Mouse (Mus musculus) left cerebral cortex, postnatal 25 days (tissue): ENCODE results near the gene Trpc3. TPM values are rescaled to one million over a fixed set of nuclear protein-coding genes. Genes with fewer than 3 reads are reported as not detected.
"Not testable (repeated sequence)": the region's sequence is repeated elsewhere in the genome, so short reads cannot be mapped to it uniquely, and the experiment has no call there.

ENCODE experiments used
- DNase-seq, 2 experiments: peaks; one replicate each; pipeline ENCODE4 v3.0.0; 2022; ENCODE audit warnings: low spot score in 2 of 2, mixed read lengths in 1 of 2
- intact Hi-C: fragments of 180-260 bp; cut with DNase I; formaldehyde crosslinking; loops from one replicate; pipeline ENCODE4 v1.15.1; 2025
- total RNA-seq, 2 experiments: library from RNA; stranded (reverse); gene quantifications; 2 replicates each; pipeline ENCODE4 v1.2.3; 2021

Trpc3 gene
- total RNA-seq = 10 to 100 TPM; 19.8 to 23.0 TPM

DNA sequence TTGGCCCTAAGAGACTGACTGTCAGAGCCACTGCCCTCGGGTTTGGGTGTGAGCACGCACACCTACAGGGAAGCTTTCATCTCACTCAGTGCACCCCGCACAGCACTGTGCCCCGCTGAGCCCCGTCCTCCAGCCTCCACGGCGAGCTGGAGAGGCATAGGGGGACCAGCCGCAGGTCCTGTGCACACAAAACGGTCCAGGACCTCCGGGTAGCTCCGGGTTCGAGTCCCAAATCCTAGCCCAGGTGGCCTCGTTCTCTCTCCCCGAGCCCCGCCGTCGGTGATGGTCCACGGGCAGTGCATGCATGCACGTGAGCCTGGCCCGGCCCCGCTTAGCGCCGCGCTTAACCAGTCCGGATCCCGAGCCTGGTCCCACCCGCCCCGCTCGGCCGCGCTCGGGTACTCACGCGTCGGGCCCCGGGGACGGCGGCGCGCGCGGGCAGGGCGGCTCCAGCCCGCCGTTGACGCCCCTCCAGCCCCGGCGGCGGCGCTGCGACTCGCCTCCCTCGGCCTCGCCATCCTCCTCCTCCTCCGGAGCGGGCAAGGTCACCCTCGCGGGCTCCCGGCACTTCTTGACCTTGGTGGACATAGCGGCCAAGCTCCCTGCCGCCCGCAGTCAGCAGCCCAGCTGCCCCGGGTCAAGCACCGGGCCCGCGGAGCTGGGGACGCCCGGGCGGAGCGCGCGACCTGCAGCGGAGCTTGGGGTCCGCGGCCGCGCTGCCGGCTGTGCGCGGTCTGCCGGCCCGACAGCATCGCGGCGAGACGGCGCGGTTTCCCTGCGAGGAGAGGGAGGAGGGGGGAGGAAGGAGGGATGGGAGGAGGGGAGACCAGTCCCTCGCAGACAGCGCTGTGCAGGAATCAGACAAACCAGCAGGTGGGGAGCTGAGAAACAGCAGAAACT is at the start of gene Trpc3:
Gene Trpc3 (minus strand): TSS at position 776 of the 900 bp plus-strand sequence.
- DNase-seq = peak; percentile 44 to 56
- intact Hi-C loops = loop anchor here (5.0 kb wide), 2 partner anchors 43 to 153 kb away; no protein-coding TSS in a partner anchor

DNA sequence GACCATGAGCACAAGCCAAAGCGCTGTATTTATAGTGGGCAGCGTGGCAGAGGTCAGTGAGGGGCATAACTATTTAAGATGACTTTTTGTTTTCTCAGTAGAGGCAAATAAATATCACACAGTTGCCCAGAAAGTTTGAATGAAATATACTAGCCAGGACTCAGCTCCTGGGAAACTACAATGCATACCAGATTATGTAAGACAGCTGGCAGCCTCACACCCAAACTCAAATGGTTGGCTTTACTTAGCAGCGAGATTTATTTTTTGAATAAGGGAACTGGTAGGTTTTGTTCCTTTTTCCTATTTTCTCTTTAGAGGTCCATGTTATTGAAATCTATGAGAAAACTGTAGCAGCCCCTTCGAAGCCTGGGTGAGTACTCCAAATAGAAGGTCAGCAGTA is 48.1 kb upstream of the Trpc3 start:
- peak; percentile 30 to 81 for DNase-seq
- intact Hi-C loops = loop anchor here (10.0 kb wide), 1 partner anchor 203 kb away; no protein-coding TSS in a partner anchor

DNA sequence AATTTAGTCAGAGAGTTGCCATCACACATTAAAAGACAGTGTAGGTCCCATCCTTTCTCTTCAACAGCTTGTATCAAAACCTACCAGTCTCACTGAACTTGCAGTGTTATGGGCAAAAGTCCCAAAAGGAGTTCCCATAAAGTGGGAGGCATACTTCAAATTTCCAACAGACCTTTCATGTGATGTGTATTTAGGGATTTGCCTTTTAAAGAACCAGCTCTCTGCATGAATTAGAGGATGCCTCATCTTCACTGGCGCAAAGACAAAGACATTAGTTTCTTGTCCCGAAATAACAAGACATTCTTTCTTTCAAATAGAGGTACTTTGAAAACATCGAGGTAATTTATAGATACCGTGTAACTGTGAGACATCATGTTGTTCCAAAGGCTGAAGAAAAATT is 43.1 kb upstream of the Trpc3 start:
- peak in 1 of 2 experiments; percentile 92 for DNase-seq

DNA sequence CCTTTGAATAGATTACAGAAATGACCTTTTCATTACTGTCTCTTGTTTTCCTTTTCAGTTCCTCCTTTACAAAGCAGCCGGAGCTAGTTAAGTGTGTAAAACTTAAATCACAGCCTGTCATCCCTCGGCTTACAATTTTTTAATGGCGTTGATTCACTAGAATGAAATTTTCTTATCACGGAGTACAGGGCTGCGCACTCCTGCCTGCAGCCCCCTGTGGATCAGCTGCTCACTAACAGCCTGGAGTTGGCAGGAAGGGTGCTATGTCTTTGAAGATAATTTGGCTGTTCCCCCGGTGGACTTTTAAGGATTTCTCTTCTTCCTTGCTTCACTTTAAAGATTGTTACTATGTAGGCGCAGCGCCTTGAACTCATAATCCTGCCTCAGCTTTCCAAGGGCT is 36.6 kb upstream of the Trpc3 start:
- DNase-seq = no peak
- intact Hi-C loops = no loop called here

More for the DNA sequence above, 43.1 kb upstream of the Trpc3 start:
- intact Hi-C loops = loop anchor here (5.0 to 10.0 kb wide), 3 partner anchors 46 to 198 kb away; no protein-coding TSS in a partner anchor

DNA sequence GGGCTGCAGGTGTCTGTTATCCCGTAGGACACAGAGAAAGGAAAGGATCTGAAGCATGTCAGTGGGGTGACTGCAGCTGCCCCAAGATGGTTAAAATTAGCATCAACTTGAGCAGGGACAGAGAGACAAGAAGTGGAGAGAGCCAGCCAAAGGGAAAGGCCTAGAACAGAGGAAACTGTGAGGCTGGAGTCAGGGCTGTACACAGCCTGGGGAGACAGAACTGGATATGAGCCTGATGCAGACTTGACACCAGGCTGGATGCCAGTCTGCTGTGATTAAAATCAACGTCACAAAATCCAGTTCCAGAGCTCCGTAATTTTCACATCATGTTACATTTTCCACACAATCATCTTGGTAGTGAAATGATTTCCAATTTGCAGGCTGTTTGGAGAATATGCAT is 31.9 kb upstream of the Trpc3 start:
- intact Hi-C loops = no loop called here
- DNase-seq = no peak

DNA sequence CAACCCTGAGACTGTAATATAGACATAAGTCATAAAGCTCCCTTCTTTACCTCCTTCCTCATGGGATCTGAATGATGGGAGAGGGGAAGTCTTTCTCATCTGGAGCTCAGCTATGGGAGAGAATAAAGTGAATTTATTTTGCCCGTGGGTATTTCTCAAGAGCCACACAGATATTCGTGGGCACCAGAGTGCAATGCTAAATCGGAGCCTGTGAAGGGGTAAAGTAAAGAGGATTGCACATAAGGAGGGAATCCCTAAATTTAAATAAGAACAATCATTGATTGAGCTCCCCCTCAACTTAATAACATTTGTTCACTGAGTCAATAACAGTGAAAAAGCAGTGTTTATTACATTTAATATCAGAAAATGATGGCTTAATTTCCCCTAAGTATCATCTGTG is 19.6 kb upstream of the Trpc3 start:
- intact Hi-C loops = no loop called here
- DNase-seq = no peak

DNA sequence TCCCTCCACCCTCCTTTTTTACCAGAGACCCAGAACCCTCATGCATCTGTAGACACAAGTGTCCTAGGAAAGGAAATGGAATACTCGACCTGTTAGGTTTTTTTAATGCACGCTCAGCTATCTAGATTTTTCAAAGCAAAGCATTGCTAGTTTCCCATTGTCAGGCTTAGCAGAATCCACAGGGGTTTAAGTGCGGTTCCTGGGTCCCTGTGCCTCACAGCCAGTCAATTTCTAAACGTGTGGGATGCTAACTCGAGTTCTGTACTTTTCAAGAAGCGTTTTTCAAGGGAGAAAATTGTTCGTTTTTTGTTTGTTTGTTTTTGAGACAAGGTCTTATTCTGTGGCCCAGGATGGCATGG is 304 bp upstream of the Trpc3 start:
- intact Hi-C loops = no loop called here
- no peak for DNase-seq

DNA sequence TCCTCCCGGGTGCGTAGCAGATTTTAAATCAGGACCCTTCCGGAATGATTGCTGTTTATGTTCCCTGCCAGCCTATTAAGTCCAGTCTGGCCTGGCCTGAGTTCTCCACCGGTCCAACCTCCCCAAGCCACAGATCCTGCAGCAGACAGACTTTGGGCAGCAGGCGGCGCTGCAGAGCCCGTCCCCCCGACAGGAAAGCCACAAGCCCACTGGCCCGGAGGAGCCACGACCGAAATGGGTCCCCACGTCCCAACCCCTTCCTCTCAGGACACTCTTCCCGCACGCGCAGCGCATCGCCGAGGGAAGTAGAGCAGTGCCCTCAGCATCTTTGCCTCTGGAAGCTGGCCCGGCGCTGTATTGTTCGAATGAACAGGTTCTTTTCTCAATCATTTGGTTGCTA is 1.1 kb downstream of the Trpc3 start:
- DNase-seq = peak; percentile 45 to 53
- intact Hi-C loops = loop anchor here (5.0 kb wide), 2 partner anchors 43 to 153 kb away; no protein-coding TSS in a partner anchor

DNA sequence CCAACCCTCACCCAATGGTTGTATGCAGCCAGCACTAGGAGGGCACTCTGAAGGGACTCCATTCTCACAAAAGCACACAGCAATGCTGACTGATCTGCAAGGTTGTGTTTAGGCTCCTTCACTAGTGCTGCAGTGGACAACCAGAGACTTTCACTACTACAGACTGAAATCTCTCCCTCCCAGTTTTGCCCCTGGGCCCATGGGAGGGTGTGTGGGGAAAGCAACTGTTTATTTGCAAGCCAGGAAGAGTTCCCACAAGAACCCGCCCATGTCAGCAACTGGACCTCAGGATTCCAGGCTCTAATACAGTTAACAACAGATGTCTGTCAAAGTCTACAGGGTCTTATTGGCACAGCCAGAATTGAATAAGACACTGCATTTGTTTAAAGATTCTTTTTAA is 14.1 kb downstream of the Trpc3 start:
- DNase-seq = no peak
- intact Hi-C loops = no loop called here

DNA sequence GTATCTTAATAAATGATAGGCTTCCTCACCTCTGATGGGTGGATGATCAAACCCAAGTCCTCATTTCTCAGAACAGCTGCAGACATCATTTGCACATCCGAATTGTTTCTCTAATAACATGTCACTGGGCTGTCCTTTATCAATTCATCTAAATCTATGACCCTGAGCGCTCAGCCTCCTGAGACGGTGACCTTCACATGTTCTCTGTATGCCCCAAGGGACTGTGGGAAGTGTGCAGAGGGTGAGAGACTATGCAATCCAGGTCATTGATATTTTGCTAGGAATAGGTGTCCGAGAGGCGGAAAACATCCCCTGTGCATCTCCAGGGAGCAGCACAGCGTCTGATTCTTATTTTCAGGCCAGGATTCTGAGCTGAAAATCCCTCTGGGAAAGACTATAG is 22.2 kb downstream of the Trpc3 start:
- intact Hi-C loops = no loop called here
- DNase-seq = no peak

DNA sequence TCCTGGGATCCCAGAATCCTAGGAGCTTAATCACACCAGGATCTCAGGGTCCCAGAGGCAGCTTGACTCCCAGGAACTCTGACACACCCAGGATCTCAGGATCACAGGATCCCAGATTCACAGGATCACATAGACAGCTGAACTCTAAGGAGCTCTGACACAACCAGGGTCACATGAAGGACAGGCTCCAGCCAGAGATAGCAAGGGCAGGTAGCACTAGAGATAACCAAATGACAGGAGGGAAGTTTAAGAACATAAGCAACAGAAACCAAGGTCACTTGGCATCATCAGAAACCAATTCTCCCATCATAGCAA is 44.8 kb downstream of the Trpc3 start:
- intact Hi-C loops, DNase-seq: not testable (repeated sequence)

DNA sequence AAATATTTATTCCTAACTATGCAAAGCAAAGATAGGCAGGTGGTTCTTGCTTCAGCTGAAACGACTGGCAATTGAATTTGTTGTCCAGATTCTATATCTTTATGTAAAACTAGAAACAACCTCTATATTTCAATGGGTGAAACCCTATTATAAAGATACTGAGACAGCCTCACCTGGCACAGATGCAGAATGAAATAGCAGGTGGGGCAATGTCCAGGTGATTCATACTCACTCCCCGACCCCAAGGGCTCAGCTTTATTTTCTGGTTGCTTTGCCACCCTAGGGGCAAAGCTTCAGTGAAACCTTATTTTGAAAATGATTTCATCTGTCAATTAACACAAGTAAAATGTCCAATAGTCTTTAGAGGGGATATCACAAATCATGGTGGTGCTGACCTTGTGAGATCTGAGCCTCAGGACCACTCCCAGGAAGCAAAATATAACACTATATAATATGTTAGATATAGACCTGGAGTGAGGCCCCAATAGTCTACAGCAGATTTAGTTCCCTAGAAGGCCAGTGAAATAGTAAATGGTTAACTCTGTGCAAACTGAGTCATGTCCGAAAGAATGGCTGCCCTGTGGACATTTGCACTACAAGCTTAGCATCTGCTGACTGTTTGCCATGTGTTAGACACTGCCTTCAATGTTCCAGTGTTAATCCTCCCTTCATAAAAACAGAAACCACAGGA is 45.3 kb downstream of the Trpc3 start:
- intact Hi-C loops = loop anchor here (5.0 kb wide), 1 partner anchor 88 kb away; no protein-coding TSS in a partner anchor
- no peak for DNase-seq

DNA sequence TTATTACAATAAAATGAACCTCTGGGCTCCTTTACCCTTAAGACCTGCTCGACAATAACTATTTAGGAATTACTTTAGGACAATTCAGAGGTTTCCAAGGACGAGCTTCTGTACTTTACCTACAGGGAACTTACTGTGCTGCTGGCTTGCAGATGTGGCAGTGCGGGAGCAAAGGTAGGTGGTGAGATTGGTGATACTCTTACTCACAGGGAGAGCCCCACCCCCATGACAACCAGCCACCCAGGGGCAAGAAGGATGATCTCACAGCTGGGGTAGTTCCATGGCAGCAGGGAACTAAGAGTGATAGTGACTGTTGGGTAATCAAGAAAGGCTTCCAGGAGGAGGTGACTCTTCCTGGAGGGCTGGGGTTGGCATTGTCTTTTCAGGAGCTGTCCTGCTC is 46.6 kb downstream of the Trpc3 start:
- intact Hi-C loops = loop anchor here (5.0 kb wide), 1 partner anchor 89 kb away; no protein-coding TSS in a partner anchor
- DNase-seq = no peak

DNA sequence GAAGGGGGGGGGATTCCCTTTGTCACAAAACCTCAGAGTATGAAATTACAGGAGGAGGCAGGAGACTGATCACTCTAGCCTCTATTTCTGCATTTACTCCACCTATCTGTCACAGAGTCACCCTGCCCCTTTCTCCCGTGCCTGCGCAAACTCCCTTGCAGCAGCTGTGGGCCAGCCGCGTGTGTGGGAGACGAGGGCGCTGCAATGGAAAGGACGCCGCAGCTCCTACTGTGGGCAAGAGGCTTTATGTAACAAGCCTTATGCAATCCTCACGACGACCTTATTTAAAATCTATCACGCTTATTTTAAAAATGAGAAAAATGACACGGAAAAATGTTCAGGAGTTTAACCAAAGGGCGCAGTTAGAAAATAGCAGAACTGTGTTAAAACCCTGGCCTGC is 47.2 kb downstream of the Trpc3 start:
- intact Hi-C loops = loop anchor here (5.0 kb wide), 1 partner anchor 90 kb away; no protein-coding TSS in a partner anchor
- peak; percentile 45 to 87 for DNase-seq

DNA sequence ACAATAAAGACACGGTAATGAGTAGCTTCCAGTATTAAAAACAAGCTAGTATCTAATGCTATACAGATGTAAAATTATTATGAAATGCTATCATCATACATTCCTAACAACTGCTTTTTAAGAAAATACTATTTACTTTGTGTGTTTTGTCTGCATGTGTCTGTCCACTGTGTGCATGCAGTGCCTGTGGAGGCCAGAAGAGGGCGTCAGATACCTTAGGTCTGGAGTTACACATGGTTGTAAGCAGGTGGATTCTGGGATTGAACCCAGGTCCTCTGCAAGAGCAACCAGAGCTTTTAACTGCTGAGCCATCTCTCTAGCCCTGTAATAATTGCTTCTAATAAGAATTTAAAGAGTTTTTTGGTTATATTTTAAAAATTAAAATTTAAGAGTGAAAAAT is 49.2 kb downstream of the Trpc3 start:
- intact Hi-C loops = loop anchor here (5.0 kb wide), 1 partner anchor 92 kb away; no protein-coding TSS in a partner anchor

DNA sequence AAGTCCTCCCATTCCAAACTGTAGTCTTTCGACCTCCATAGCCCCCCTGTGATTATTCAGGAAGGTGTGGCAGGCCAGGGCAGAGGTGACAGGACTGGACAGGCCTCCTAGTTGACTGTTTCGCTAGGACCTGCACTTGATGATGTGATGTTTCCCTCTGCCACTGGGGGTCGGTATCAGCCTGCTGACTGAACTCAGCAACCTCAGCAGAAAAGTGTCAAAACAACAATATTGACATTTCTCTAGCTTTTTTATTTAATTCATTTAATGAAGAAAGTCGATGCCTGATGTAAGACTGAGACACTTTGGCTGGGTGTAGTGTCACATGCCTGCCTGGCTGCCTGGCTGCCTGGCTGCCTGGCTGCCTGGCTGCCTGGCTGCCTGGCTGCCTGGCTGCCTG is 54.5 kb downstream of the Trpc3 start:
- peak; percentile 47 to 68 for DNase-seq
- intact Hi-C loops = loop anchor here (5.0 to 10.0 kb wide), 3 partner anchors 257 to 779 kb away; partner anchors contain the start of gene Spata5

More for the DNA sequence above, 49.2 kb downstream of the Trpc3 start:
- no peak for DNase-seq

DNA sequence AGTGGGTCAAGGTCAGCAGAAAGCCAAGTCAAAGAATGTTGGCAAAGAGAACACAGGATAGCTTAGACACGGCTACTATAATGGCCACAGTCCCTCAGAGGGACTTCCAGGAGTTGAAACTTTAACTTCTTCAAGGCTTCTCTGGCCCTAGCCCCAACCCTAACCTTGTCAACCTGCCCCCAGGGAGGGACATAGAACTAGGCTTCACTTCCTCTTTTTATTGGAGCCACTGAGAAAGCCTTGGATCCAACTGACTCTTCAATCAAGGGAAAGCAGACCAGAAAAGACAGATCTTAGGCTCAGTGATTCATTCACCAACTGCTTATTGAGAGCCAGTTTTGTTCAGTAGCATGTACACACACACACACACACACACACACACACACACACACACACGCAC is 63.2 kb downstream of the Trpc3 start:
- no peak for DNase-seq
- intact Hi-C loops = no loop called here

DNA sequence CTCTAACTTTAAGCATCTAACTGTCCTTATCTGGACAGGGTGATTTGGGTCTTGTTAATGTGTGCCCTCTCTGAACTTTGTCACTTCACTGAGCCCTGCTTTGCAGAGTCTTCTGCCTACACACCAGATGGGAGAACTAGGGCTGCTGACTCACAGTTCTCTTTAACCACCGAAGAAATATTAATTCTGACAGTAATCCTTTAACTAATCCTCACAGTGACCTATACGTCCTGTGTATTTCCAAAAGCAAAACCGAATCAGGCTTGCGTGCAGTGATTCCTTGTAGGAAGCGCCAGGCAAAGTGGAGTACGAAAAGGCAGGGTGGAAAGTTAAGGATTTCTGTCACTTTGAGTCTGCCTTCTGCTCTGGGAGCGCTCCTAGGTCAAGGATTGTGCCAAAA is 71.8 kb downstream of the Trpc3 start:
- intact Hi-C loops = no loop called here
- no peak for DNase-seq

DNA sequence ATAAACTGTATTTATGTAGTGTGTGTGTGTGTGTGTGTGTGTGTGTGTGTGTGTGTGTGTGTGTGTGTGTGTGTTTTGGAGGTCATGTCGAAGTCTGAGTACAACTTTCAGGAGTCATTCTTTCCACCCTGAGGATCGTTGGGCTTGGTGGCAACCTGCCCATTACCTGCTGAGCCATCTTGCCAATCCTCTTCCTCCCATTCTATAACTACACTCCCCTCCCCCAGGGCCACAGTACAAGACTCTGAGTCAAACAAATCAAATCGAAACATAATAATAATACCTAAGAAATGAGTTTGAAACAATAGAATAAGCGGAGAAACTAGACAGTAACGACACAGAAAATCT is 76.1 kb downstream of the Trpc3 start:
- intact Hi-C loops = loop anchor here (1.0 kb wide), 1 partner anchor 42 kb away; the partner anchor contains the start of gene Ccna2
- no peak for DNase-seq

DNA sequence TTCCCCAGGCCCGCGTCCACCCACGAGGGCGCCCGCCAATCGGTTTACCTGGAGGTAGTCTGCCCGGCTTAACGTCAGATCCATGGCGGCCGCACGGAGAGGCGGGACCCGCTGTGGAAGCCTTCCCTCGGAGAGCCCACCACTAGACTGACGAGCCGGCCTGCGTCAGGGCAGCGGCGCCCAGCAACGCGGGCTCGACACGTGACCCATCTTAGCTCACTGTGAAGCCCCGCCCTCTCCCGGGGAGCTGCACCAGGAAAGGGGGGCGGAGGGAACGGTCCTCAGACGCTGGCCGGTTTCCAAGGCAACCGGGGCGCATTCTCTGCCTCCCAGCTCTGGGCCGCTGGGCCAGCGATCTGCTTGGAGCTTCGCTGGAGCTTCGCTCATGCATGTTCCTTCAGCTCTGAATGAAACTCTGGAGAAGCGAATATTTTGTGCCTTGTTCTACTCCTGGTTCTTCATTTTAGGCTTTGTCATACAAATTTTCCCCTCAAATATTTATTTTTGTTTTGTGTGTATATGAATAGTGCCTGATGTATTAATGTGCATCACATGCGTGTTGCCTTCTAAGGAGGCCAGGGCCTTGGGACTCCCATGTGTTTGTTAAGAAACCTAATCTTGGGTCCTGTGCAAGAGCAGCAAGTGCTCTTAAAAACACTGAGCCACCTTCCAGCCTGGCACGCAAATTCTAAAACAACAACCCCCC is 76.6 kb downstream of the Trpc3 start, which contains the start of gene Bbs7:
Gene Bbs7 (minus strand): TSS at position 276 of the 706 bp plus-strand sequence.
- intact Hi-C loops = loop anchor here (1.0 kb wide), 1 partner anchor 41 kb away; the partner anchor contains the start of gene Ccna2
- peak; percentile 97 for DNase-seq
